Mouse (Mus musculus) mouse trophoblast stem cell (cell line): ENCODE data around the gene Paxx.

Experiments
- in situ Hi-C, 2 experiments: fragments of 300-500 bp; cut with MseI, MboI; formaldehyde crosslinking; loops; 2 replicates in 1 of 2; 3 replicates in 1 of 2; pipeline ENCODE4 v1.15.1; 2025

Paxx gene

GRCm38 (mm10) chr2:25450853-25451647 lies 9.8 kb downstream of the Paxx start:
- in situ Hi-C loops: no loop called here

GRCm38 (mm10) chr2:25442682-25443081 lies 18.2 kb downstream of the Paxx start:
- in situ Hi-C loops: no loop called here

GRCm38 (mm10) chr2:25441067-25441466 lies 19.8 kb downstream of the Paxx start:
- in situ Hi-C loops: no loop called here

- in situ Hi-C loops: no loop called here
Observed at GRCm38 (mm10) chr2:25436286-25436820, 24.5 kb downstream of the Paxx start.

- in situ Hi-C loops: no loop called here
Observed at GRCm38 (mm10) chr2:25434292-25434691, 26.6 kb downstream of the Paxx start.

- in situ Hi-C loops: no loop called here
Observed at GRCm38 (mm10) chr2:25433101-25433500, 27.8 kb downstream of the Paxx start.

GRCm38 (mm10) chr2:25432326-25433098 lies 28.4 kb downstream of the Paxx start:
- in situ Hi-C loops: no loop called here

GRCm38 (mm10) chr2:25431308-25431855 lies 29.5 kb downstream of the Paxx start:
- in situ Hi-C loops: no loop called here

- in situ Hi-C loops: no loop called here
Observed at GRCm38 (mm10) chr2:25430395-25431233, 30.3 kb downstream of the Paxx start.

- in situ Hi-C loops: loop anchor here in 1 of 2 experiments (5.0 kb wide), 1 partner anchor 53 kb away; no protein-coding TSS in a partner anchor
Observed at GRCm38 (mm10) chr2:25429435-25430180, 31.3 kb downstream of the Paxx start.

- in situ Hi-C loops: loop anchor here in 1 of 2 experiments (5.0 kb wide), 1 partner anchor 54 kb away; no protein-coding TSS in a partner anchor
Observed at GRCm38 (mm10) chr2:25428442-25429236, 32.3 kb downstream of the Paxx start, which contains the start of gene Abca2. Abca2 (plus strand) TSS chr2:25428703.

GRCm38 (mm10) chr2:25427256-25427655 lies 33.6 kb downstream of the Paxx start:
- in situ Hi-C loops: loop anchor here in 1 of 2 experiments (5.0 kb wide), 1 partner anchor 55 kb away; no protein-coding TSS in a partner anchor

- in situ Hi-C loops: loop anchor here in 1 of 2 experiments (5.0 kb wide), 1 partner anchor 56 kb away; no protein-coding TSS in a partner anchor
Observed at GRCm38 (mm10) chr2:25426721-25427191, 34.1 kb downstream of the Paxx start.

- in situ Hi-C loops: loop anchor here in 1 of 2 experiments (5.0 kb wide), 1 partner anchor 57 kb away; no protein-coding TSS in a partner anchor
Observed at GRCm38 (mm10) chr2:25425481-25425880, 35.4 kb downstream of the Paxx start.

- in situ Hi-C loops: loop anchor here in 1 of 2 experiments (5.0 kb wide), 1 partner anchor 64 kb away; no protein-coding TSS in a partner anchor
Observed at GRCm38 (mm10) chr2:25423626-25424025, 37.3 kb downstream of the Paxx start.

- in situ Hi-C loops: loop anchor here in 1 of 2 experiments (5.0 kb wide), 1 partner anchor 65 kb away; no protein-coding TSS in a partner anchor
Observed at GRCm38 (mm10) chr2:25422587-25423410, 38.1 kb downstream of the Paxx start, which contains the start of gene Fut7. Fut7 (plus strand) TSS chr2:25423267.

GRCm38 (mm10) chr2:25421896-25422295 lies 39.0 kb downstream of the Paxx start:
- in situ Hi-C loops: loop anchor here in 1 of 2 experiments (5.0 kb wide), 1 partner anchor 65 kb away; no protein-coding TSS in a partner anchor

- in situ Hi-C loops: no loop called here
Observed at GRCm38 (mm10) chr2:25417426-25417825, 43.5 kb downstream of the Paxx start.
